Mouse (Mus musculus): ENCODE data around the gene Scn3a. TPM values are rescaled to one million over a fixed set of nuclear protein-coding genes. Genes with fewer than 3 reads are reported as not detected.

Scn3a gene
- polyA plus RNA-seq, 1 experiment from 2014 or later = 0.72 TPM

GRCm38 (mm10) chr2:65550564-65550963, 16.9 kb downstream of the Scn3a start:
- H3K4me2 ChIP-seq (replicated peaks; ENCODE audit: low read depth) = no peak overlapping the region
- no peaks in the 10 kb centered on the region for H3K27me3 ChIP-seq (ENCODE audit: control insufficient read depth, insufficient read depth, low read length)
- no peak overlapping the region for H3K4me3 ChIP-seq (ENCODE audit: low read depth, low read length)
- DNase-seq (ENCODE audit: low spot score) (no peak), ATAC-seq (ENCODE audit: low FRiP score, low TSS enrichment) (no peak)
- H3K9ac ChIP-seq (ENCODE audit: low read length) = no peak overlapping the region
- H3K27ac ChIP-seq (replicated peaks) = no peak overlapping the region
- H3K4me1 ChIP-seq (replicated peaks; ENCODE audit: control insufficient read depth, insufficient read depth) = no peaks in the 10 kb centered on the region
- no peaks in the 10 kb centered on the region for H3K36me3 ChIP-seq (ENCODE audit: control insufficient read depth, insufficient read depth, low read length)
- TF ChIP-seq EP300 (optimal IDR thresholded peaks at IDR 0.05) = no peak
- TF ChIP-seq CTCF (IDR thresholded peaks at IDR 0.05; ENCODE audit: low read depth) = no peak
- 91% methylated on average over 3 of the region's 3 CpGs for WGBS
- H3K9me3 ChIP-seq (ENCODE audit: control insufficient read depth, low read length) = no peaks in the 10 kb centered on the region

GRCm38 (mm10) chr2:65548665-65549064, 18.8 kb downstream of the Scn3a start:
- no peaks in the 10 kb centered on the region for H3K27me3 ChIP-seq (ENCODE audit: control insufficient read depth, insufficient read depth, low read length)
- TF ChIP-seq CTCF (IDR thresholded peaks at IDR 0.05; ENCODE audit: low read depth) (no peak), EP300 (optimal IDR thresholded peaks at IDR 0.05) (no peak)
- 84% methylated on average over 6 of the region's 6 CpGs for WGBS
- no peak overlapping the region for H3K4me2 ChIP-seq (replicated peaks; ENCODE audit: low read depth)
- H3K4me1 ChIP-seq (replicated peaks; ENCODE audit: control insufficient read depth, insufficient read depth) = no peaks in the 10 kb centered on the region
- DNase-seq (ENCODE audit: low spot score) (no peak), ATAC-seq (ENCODE audit: low FRiP score, low TSS enrichment) (no peak)
- H3K36me3 ChIP-seq (ENCODE audit: control insufficient read depth, insufficient read depth, low read length) = no peaks in the 10 kb centered on the region
- no peak overlapping the region for H3K4me3 ChIP-seq (ENCODE audit: low read depth, low read length)
- H3K9me3 ChIP-seq (ENCODE audit: control insufficient read depth, low read length) = no peaks in the 10 kb centered on the region
- H3K9ac ChIP-seq (ENCODE audit: low read length) = no peak overlapping the region
- no peak overlapping the region for H3K27ac ChIP-seq (replicated peaks)

GRCm38 (mm10) chr2:65547341-65547740, 20.1 kb downstream of the Scn3a start:
- H3K9ac ChIP-seq (ENCODE audit: low read length) = no peak overlapping the region
- no peaks in the 10 kb centered on the region for H3K4me1 ChIP-seq (replicated peaks; ENCODE audit: control insufficient read depth, insufficient read depth)
- H3K36me3 ChIP-seq (ENCODE audit: control insufficient read depth, insufficient read depth, low read length) = no peaks in the 10 kb centered on the region
- H3K27ac ChIP-seq (replicated peaks) = no peak overlapping the region
- TF ChIP-seq EP300 (optimal IDR thresholded peaks at IDR 0.05) = no peak
- TF ChIP-seq CTCF (IDR thresholded peaks at IDR 0.05; ENCODE audit: low read depth) = no peak
- H3K4me3 ChIP-seq (ENCODE audit: low read depth, low read length) = no peak overlapping the region
- no peak for ATAC-seq (ENCODE audit: low FRiP score, low TSS enrichment)
- no peaks in the 10 kb centered on the region for H3K27me3 ChIP-seq (ENCODE audit: control insufficient read depth, insufficient read depth, low read length)
- WGBS = 56% methylated on average over 4 of the region's 4 CpGs
- no peaks in the 10 kb centered on the region for H3K9me3 ChIP-seq (ENCODE audit: control insufficient read depth, low read length)
- no peak for DNase-seq (ENCODE audit: low spot score)
- H3K4me2 ChIP-seq (replicated peaks; ENCODE audit: low read depth) = no peak overlapping the region

GRCm38 (mm10) chr2:65542906-65543592, 24.4 kb downstream of the Scn3a start:
- WGBS = 66% methylated on average over 10 of the region's 10 CpGs
- ATAC-seq (ENCODE audit: low FRiP score, low TSS enrichment) (no peak), DNase-seq (ENCODE audit: low spot score) (no peak)
- H3K4me1 ChIP-seq (replicated peaks; ENCODE audit: control insufficient read depth, insufficient read depth) = no peaks in the 10 kb centered on the region
- no peak overlapping the region for H3K4me2 ChIP-seq (replicated peaks; ENCODE audit: low read depth)
- no peaks in the 10 kb centered on the region for H3K36me3 ChIP-seq (ENCODE audit: control insufficient read depth, insufficient read depth, low read length)
- no peak overlapping the region for H3K27ac ChIP-seq (replicated peaks)
- no peaks in the 10 kb centered on the region for H3K27me3 ChIP-seq (ENCODE audit: control insufficient read depth, insufficient read depth, low read length)
- H3K9me3 ChIP-seq (ENCODE audit: control insufficient read depth, low read length) = no peaks in the 10 kb centered on the region
- TF ChIP-seq EP300 (optimal IDR thresholded peaks at IDR 0.05) (no peak), CTCF (IDR thresholded peaks at IDR 0.05; ENCODE audit: low read depth) (no peak)
- no peak overlapping the region for H3K4me3 ChIP-seq (ENCODE audit: low read depth, low read length)
- no peak overlapping the region for H3K9ac ChIP-seq (ENCODE audit: low read length)

GRCm38 (mm10) chr2:65541781-65542180, 25.6 kb downstream of the Scn3a start:
- Histone ChIP-seq H3K9ac (ENCODE audit: low read length) (no peak overlapping the region), H3K27ac (replicated peaks) (no peak overlapping the region), H3K4me3 (ENCODE audit: low read depth, low read length) (no peak overlapping the region), H3K36me3 (ENCODE audit: control insufficient read depth, insufficient read depth, low read length) (no peaks in the 10 kb centered on the region), H3K4me1 (replicated peaks; ENCODE audit: control insufficient read depth, insufficient read depth) (no peaks in the 10 kb centered on the region), H3K4me2 (replicated peaks; ENCODE audit: low read depth) (no peak overlapping the region), H3K27me3 (ENCODE audit: control insufficient read depth, insufficient read depth, low read length) (no peaks in the 10 kb centered on the region), H3K9me3 (ENCODE audit: control insufficient read depth, low read length) (no peaks in the 10 kb centered on the region)
- no peak for ATAC-seq (ENCODE audit: low FRiP score, low TSS enrichment)
- 71% methylated on average over 1 of the region's 1 CpGs for WGBS
- DNase-seq (ENCODE audit: low spot score) = no peak
- TF ChIP-seq CTCF (IDR thresholded peaks at IDR 0.05; ENCODE audit: low read depth) (no peak), EP300 (optimal IDR thresholded peaks at IDR 0.05) (no peak)

GRCm38 (mm10) chr2:65538436-65538835, 29.0 kb downstream of the Scn3a start:
- H3K36me3 ChIP-seq (ENCODE audit: control insufficient read depth, insufficient read depth, low read length) = no peaks in the 10 kb centered on the region
- TF ChIP-seq EP300 (optimal IDR thresholded peaks at IDR 0.05) = no peak
- no peak for TF ChIP-seq CTCF (IDR thresholded peaks at IDR 0.05; ENCODE audit: low read depth)
- no peaks in the 10 kb centered on the region for H3K9me3 ChIP-seq (ENCODE audit: control insufficient read depth, low read length)
- no peaks in the 10 kb centered on the region for H3K4me1 ChIP-seq (replicated peaks; ENCODE audit: control insufficient read depth, insufficient read depth)
- no peaks in the 10 kb centered on the region for H3K27me3 ChIP-seq (ENCODE audit: control insufficient read depth, insufficient read depth, low read length)
- H3K4me2 ChIP-seq (replicated peaks; ENCODE audit: low read depth) = no peak overlapping the region
- H3K27ac ChIP-seq (replicated peaks) = no peak overlapping the region
- no peak for DNase-seq (ENCODE audit: low spot score)
- 37% methylated on average over 5 of the region's 5 CpGs for WGBS
- no peak overlapping the region for H3K4me3 ChIP-seq (ENCODE audit: low read depth, low read length)
- ATAC-seq (ENCODE audit: low FRiP score, low TSS enrichment) = no peak
- H3K9ac ChIP-seq (ENCODE audit: low read length) = no peak overlapping the region
